Mouse (Mus musculus) megakaryocyte progenitor cell, adult 5-6 weeks (primary cell): Measurements from ENCODE around the gene Gria2. TPM values are rescaled to one million over a fixed set of nuclear protein-coding genes. Genes with fewer than 3 reads are reported as not detected.

ENCODE experiments used
- ATAC-seq: replicated peaks from 2 replicates; pipeline ENCODE4 v1.8.0; 2016; ENCODE audit warnings: mild to moderate bottlenecking, moderate TSS enrichment, inconsistent platforms; ENCODE audit not compliant: poor library complexity
- total RNA-seq, 2 experiments: library from RNA; stranded (forward) in 1 of 2; stranded (reverse) in 1 of 2; fragments of 157-497, 149-512 nt in 1 of 2; fragments of 200-1000 nt in 1 of 2; gene quantifications; 2 replicates each; pipeline versions ENCODE4 v1.2.3 to v1.2.4; 2015 to 2017

Gria2 gene
- total RNA-seq, 2 experiments from 2014 or later, result 0.25 TPM; not detected in 1

DNA sequence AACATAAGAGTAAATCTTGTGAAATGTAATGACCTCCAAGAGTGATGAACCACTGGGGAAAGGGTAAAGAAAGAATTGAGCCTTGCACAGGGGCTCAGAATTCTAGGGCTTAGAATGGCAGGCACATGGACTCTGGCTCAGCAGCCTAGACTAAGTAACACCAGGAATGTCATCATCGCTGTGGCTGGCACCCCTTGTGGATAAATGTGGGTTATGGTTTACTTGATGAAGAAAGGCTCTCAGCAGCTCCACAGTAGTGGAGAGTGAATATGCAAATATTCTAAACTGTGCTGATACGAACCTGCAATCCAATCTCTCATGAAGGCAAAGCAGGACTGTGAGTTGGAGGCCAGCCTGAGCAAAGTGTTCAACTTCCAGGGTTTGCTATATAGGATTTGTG is 26.0 kb downstream of the Gria2 start:
- ATAC-seq, result no peak

DNA sequence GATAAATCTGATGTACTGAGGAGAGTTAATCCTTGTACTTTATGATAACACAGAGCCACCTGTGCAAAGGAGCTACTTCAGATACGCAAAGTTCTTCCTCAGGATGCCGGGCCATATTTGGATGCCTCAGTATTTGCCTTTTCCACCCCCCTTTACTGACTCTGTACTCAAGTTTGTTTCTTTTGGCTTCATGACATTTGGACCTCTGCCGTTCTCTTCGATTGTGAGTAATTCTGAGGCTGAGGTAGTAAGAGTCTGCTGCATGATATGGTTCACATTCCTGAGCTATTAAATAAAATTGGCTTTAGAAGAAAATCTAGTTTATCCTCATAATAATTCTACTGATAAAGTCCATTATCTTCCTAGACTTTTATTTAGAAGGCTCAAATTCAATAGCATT is 26.7 kb downstream of the Gria2 start:
- ATAC-seq, result no peak

DNA sequence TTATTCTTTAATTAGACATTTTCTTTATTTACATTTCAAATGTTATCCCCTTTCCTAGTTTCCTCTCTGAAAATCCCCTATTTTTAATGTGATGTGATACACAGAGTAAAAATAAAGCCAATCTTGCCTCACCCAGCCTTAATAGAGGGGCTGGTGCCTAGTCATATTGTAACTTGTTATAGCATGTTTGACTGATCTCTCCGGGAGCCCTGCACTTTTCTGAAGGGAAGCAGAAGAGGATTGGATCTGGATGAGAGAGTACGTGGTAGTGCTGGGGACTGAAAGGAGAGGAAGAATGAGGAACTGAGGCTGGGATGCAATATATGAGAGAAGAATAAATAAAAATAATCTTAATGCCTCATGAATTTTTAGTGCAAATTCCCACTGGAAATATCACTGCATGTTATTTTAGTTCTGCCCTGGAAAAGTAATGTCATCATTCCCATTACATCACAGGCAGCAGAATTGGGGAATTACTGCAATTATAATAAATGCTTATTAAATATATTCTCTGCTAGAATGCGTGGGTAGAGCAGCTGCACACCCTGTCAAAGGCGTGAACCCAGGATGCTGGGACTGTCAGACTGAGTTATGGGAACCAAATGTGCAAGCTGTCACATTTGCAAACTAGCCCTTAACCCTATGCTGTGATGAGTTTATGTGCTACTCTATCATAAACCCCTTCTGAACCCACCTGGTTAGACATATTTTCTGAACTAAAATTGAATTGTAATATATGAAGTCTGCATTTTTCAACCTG is 28.4 kb downstream of the Gria2 start:
- no peak for ATAC-seq

DNA sequence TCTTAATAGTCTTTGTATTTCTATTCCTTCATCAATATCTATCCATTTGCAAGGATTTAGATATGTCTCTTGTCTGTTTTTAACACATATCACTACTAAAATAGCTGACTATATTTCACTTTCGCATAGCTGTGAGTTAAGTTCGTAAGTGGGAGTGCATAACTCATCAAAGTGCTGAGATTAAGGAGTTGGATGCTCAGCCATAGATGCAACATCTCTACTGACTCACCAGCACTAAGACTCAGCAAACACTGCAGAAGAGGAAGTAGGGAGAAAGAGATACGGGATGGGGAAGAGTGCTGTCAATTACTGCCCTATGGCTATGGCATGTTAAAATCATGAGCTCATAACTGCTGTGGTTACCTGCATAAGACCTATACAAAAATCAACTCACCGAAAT is 29.4 kb downstream of the Gria2 start:
- no peak for ATAC-seq

DNA sequence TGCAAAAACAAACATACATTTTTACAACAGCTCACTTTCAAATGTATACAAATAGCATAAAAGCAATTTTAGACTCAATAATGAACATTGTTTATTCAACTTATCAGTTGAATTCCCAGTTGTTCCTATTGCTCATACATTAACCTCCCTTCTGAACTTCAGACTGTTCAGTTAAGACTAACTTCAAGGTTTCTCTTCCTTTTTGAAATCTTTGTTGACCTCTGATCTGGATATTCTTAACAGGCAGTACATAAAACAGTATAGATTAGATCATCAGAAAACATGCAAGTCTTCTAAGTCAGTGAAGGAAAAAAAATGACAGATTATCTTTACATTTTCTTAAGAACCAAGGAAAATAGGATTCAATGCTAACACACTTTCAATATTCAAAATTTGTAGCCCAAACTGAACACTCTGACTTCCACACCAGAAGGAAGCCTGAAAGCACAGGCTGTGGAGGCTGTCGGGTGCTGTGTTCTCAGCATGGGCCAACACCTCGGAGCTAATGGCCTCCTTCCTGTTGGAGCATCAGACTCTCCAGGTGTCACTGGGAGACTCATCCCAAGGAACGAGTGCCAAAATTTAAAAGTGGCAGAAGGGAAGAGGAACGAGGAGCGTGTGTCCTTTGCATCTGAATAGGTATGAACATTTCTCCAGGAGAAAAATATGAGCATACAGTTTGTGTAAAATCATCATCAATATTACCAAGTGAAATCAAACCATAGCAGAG is 33.0 kb downstream of the Gria2 start:
- no peak for ATAC-seq

DNA sequence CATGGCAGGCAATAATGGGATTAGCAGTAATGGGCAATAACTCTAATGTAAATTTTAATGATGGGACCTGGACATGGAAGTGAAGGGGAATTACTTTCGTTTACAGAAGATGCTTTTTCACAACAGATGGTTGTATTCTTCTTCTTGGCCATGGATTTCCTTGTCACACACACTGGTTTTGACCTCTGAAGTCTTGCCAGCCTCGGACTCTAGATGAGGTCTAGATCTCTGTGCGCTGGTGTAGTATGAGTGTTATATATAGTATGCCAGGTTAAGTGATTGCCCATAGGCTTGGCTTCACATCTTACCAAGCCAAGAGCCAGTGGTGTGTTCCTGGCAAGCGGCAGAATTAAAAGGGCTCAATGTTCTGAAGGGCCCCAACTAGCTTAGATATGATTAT is 43.7 kb downstream of the Gria2 start:
- ATAC-seq, result no peak

DNA sequence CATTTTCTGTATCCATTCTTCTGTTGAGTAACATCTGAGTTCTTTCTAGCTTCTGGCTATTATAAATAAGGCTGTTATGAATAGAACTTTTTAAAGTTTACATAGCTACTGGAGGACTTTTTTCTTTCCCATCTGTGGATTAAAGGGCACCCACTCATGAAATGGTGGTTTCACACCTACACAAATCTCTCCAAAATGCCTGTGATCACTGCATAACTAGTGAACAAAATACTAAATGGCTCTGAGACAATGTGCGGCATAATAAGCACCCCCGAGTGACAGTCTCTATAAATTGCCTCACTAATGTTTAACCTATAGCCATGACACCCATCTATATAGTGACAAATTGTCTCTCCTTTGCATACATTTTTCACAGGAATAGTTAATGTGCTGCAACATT is 44.3 kb downstream of the Gria2 start:
- ATAC-seq, result no peak

DNA sequence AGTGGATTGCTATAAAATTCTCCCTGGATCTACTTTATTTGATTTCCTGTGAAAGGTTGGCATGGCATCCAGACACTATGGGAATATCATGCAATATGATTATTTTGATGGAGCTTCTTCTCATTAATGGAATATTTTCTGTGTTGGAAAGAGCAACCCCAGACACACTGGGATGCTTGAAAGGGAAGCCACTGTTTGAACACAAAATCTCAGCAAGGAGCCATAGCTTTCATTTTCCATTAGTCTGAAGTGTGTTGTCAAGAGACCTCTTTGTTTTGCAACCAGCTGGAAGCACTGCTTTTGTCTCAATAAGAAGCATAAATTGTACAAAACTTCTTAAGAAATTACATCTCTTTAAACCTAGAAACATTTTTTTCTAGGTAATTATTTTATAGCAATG is 51.8 kb downstream of the Gria2 start:
- no peak for ATAC-seq

DNA sequence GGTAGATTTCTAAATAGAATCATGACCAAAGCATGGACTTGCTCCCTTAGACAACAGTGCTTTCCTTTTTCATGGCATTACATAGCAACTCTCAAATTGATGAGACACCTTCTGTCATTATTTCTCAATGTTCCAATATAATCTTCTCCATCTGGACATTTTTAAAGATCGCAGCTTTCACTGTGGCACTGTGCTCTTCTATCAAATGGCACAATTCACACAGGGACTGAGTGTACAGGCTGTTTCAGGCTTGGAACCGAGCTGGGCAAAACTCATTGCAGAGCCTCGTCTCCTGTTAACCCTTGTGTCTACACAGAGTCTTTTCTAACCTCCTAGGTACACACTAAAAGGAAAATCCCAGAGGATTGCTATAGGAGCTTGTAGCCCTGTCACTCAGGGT is 77.4 kb downstream of the Gria2 start:
- no peak for ATAC-seq

DNA sequence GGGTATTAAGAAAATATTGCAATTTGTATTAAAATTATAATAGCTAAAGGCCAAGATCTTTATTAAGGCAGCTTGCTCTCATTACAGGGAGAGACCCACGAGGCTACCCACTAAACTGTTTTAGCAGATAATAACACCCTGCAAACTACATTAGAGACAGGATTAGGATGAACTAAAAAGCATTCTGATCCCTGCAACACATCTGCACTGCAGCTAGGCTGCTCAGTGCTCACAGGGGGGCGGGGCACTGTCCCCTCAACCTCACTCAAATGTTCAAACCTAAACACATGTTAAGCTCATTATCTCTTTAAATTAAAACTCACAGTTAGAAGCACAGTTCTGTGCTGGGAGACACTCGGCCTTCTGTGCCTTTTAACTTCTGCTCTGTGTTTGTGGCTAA is 89.5 kb downstream of the Gria2 start:
- no peak for ATAC-seq

DNA sequence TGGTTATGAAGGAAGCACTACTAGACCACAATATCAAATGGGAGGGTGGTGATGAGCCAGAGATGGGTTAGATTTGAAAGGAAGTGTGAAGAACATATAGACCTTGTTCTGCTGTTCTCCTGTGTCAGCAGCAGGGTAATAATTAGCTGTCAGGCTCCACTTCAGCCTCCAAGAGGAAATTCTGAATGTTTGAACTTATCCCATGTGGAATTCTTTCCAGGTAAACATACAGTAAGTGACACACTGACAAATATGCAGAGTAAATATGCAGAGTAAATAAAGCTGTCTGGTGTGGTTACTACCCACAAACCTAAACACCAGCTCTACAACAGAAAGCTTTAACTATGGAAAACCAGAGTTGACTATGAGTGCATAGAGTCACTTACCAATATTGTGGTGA is 93.6 kb downstream of the Gria2 start:
- ATAC-seq, result no peak

DNA sequence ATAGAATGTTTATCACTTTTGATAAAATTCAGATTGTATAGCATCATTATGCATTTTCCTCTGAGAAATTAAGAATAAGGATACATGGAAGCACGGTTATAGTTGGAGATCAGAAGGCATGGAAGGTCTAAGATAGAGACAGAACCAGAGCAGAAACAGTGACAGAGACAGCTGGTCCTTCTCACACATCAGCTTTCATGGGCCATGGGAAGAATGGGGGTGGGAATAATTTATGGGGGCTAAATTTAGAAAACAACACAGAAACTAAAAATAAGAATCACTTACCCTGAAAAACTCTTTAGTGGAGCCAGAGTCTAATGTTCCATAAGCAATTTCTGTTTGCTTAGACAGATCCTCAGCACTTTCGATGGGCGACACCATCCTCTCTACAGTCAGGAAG is 100.5 kb downstream of the Gria2 start:
- ATAC-seq, result no peak

DNA sequence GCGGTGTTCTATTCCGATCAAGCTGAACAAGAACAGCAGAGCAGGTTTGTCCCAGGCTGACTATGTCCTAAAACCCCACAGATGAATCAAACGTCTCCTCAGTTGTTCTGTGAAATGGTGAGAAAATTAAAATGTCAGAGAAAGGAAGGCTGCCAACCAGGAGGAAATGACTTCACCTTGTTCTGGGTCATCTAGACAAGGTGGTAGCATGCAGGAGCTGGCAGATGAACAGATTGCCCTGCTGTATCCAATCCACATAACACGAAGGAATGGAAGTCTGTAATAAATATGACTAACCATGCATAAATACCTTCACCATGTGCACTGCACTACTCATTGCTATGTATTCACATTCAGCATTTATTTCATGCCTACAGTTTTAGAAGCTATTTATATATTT is 105.1 kb downstream of the Gria2 start:
- ATAC-seq, result no peak

DNA sequence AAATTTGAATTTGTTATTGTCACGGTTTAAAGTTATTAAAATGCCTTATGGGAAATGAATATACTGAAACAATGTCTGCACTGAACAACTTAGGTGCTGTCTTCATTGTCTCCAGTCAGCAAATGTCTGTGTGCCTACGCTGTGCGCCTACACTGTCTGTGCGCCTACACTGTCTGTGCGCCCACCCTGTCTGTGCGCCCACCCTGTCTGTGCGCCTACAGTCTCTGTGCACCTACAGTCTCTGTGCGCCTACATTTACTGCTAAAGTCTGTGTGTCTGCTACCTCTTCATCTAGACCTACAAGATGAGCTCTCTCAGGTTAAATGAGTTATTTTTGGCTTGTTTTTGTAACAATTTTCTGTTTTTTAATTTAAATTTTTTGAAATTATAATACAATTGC is 107.7 kb downstream of the Gria2 start:
- no peak for ATAC-seq

DNA sequence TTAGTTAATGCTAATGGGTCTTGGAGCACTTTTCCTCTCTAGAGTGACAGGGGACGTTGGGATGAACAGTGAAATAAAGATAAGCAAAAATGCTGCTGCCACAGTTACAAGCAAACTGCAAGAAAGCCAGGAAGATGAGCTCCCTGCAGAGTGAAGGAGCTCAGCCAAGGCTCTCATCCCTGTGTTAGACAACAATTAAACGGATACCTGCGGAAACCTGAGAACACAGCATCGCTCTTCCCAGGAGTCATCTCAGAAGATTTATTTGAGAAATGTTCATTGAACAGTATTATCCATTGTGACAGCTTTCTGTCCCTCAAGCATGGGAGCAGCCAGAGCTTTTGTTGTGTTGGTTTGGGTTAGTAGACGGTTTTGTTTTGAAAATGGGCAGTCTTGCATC is 137.5 kb downstream of the Gria2 start:
- no peak for ATAC-seq

DNA sequence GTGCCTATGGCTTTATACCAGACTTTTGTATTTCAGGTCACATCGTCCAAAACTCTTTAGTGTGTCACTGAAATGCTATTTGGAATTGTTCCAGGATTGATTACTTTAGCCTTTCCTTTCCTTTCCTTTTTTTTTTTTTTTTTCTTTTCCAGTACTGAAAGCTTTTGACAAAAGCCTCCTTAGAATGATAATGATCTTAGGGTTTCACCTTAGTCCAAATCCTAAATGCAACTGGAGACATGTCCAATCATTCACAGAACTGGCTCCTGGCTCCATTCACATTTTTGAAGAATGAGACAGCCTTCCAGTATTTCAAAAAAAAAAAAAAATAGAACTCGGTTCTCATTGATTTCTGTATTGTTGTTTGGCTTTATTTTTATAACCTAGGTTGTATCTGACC is 139.3 kb downstream of the Gria2 start:
- ATAC-seq, result no peak

DNA sequence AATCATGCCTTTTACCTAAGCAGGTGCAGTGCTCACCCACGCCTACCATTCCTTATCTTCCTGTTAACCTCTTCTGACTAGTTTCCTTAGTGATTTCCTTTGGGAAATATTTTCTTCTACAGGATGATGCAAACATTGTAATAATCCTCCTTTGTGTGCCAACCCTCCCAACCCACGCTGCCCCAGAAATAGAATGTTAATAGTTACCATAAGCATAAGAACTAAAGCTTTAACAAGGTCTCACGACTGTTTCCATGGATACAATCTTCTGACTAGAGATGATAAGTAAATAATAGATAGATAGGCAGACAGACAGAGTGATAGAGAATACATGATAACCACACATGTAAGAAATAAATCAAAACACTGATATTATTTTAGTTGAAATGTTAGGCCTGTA is 140.8 kb downstream of the Gria2 start:
- no peak for ATAC-seq

DNA sequence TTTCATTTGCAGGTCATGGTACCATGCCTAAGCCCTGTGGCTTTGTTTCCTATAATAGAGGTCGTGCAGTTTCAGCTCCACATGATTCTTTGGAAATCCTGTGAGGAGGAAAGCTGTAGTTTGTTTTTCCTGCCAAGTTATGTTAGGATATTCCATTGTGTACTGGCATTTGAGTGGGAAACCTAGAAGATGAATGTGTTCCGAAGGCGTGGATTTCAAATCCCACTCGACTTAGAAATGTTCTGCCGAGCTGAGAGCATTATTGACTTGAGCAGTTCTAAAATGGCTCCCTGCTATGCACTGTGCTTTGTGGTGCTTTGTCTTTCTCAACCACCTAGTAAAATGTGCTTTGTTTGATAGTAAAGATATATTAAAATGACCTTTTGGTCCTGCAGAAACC is 150.4 kb downstream of the Gria2 start:
- ATAC-seq, result no peak

Other genes starting within 250 kb of the Gria2 start
- gene Glrb, start 110.8 kb upstream of the Gria2 start, total RNA-seq (2015), result not detected in 2 replicates
- gene Glrb, start 110.8 kb upstream of the Gria2 start, total RNA-seq (2017), result not detected in 2 replicates
- gene Pdgfc, start 233.6 kb upstream of the Gria2 start, total RNA-seq (2015), result 0.27 TPM in 1 of 2 replicates, not detected in the other
- gene Pdgfc, start 233.6 kb upstream of the Gria2 start, total RNA-seq (2017), result not detected in 2 replicates